Mouse (Mus musculus) layer of hippocampus, adult 9-11 months (tissue): ENCODE data around the gene Pld4.
A peak's percentile ranks its signal among the peaks of the same experiment; 100 is the strongest.

Experiments
- DNase-seq: peaks from one replicate; pipeline ENCODE4 v3.0.0; 2022

The Pld4 gene

GRCm38 (mm10) chr12:112760154-112760926 is at the start of gene Pld4:
Pld4 (plus strand) TSS chr12:112760655.
- DNase-seq: peak; percentile 70

GRCm38 (mm10) chr12:112713984-112714383 is 46.5 kb upstream of the Pld4 start:
- peak; percentile 62 for DNase-seq

- DNase-seq: no peak
Measured at GRCm38 (mm10) chr12:112717140-112717539, 43.3 kb upstream of the Pld4 start.

- no peak for DNase-seq
Measured at GRCm38 (mm10) chr12:112718995-112719394, 41.5 kb upstream of the Pld4 start.

- DNase-seq: no peak
Measured at GRCm38 (mm10) chr12:112720216-112720615, 40.2 kb upstream of the Pld4 start, which contains the start of gene Cep170b. Cep170b (plus strand) TSS chr12:112720455.

GRCm38 (mm10) chr12:112720890-112721423 is 39.5 kb upstream of the Pld4 start:
- no peak for DNase-seq

- DNase-seq: no peak
Measured at GRCm38 (mm10) chr12:112721424-112722239, 38.8 kb upstream of the Pld4 start.

- DNase-seq: no peak
Measured at GRCm38 (mm10) chr12:112722240-112723027, 38.0 kb upstream of the Pld4 start.

- DNase-seq: no peak
Measured at GRCm38 (mm10) chr12:112723028-112723330, 37.5 kb upstream of the Pld4 start.

GRCm38 (mm10) chr12:112723445-112723844 is 37.0 kb upstream of the Pld4 start:
- no peak for DNase-seq

- peak; percentile 68 for DNase-seq
Measured at GRCm38 (mm10) chr12:112724077-112724805, 36.2 kb upstream of the Pld4 start.

- DNase-seq: no peak
Measured at GRCm38 (mm10) chr12:112727801-112728200, 32.7 kb upstream of the Pld4 start.

GRCm38 (mm10) chr12:112730808-112731207 is 29.6 kb upstream of the Pld4 start:
- no peak for DNase-seq

GRCm38 (mm10) chr12:112732591-112732990 is 27.9 kb upstream of the Pld4 start:
- no peak for DNase-seq

GRCm38 (mm10) chr12:112734108-112734820 is 26.2 kb upstream of the Pld4 start:
- no peak for DNase-seq

- DNase-seq: no peak
Measured at GRCm38 (mm10) chr12:112734881-112735655, 25.4 kb upstream of the Pld4 start.

- no peak for DNase-seq
Measured at GRCm38 (mm10) chr12:112735896-112736635, 24.4 kb upstream of the Pld4 start.

GRCm38 (mm10) chr12:112736636-112736925 is 23.9 kb upstream of the Pld4 start:
- no peak for DNase-seq

GRCm38 (mm10) chr12:112737081-112737480 is 23.4 kb upstream of the Pld4 start:
- no peak for DNase-seq

- peak; percentile 73 for DNase-seq
Measured at GRCm38 (mm10) chr12:112737761-112738160, 22.7 kb upstream of the Pld4 start.
